Mouse (Mus musculus) CH12.LX (cell line): ENCODE measurements around the gene Eci1. TPM values are rescaled to one million over a fixed set of nuclear protein-coding genes. Genes with fewer than 3 reads are reported as not detected.

Source experiments
- DNase-seq: peaks from one replicate; pipeline ENCODE4 v3.0.0-alpha.2; 2013; ENCODE audit errors: extremely low read depth
- H3K27ac ChIP-seq: 2 replicates; pipeline ENCODE4 v1.5.1; 2012; ENCODE audit warnings: low read depth, mild to moderate bottlenecking, control low read depth, moderate library complexity; ENCODE audit not compliant: insufficient read depth
- H3K27me3 ChIP-seq: replicated peaks from 2 replicates; pipeline ENCODE3; 2012; ENCODE audit warnings: inconsistent platforms
- H3K36me3 ChIP-seq, 2 experiments: replicated peaks in 1 of 2; 2 replicates each; pipeline versions ENCODE3 to v1.6.1; 2012; ENCODE audit warnings: inconsistent platforms in 1 of 2, low read length in 1 of 2, mild to moderate bottlenecking in 1 of 2, mixed read lengths in 1 of 2, moderate library complexity in 1 of 2; ENCODE audit not compliant: control insufficient read depth in 1 of 2, insufficient read depth in 1 of 2
- H3K4me1 ChIP-seq, 2 experiments: 2 replicates each; pipeline ENCODE4 v1.6.1; 2012; ENCODE audit warnings: inconsistent platforms in 1 of 2, moderate library complexity in 1 of 2; ENCODE audit not compliant: insufficient read depth in 2 of 2, control insufficient read depth in 1 of 2
- H3K4me2 ChIP-seq: 2 replicates; pipeline ENCODE4 v1.6.1; 2012; ENCODE audit warnings: low read depth, mild to moderate bottlenecking, control low read depth; ENCODE audit not compliant: poor library complexity, insufficient read depth, severe bottlenecking
- H3K4me3 ChIP-seq, 3 experiments: fragments of 150-350 bp in 1 of 3; sonication (generic) in 1 of 3; replicated peaks in 1 of 3; 2 replicates each; pipeline versions ENCODE3 to v1.5.1; 2011 to 2012; ENCODE audit warnings: low read depth in 2 of 3, low read length in 2 of 3, mild to moderate bottlenecking in 2 of 3, moderate library complexity in 2 of 3, control low read depth in 1 of 3, improper control_type of control experiment in 1 of 3, inconsistent platforms in 1 of 3, mixed read lengths in 1 of 3; ENCODE audit not compliant: poor library complexity in 1 of 3
- H3K79me2 ChIP-seq: replicated peaks from 2 replicates; pipeline ENCODE4 v1.6.1; 2012; ENCODE audit warnings: mild to moderate bottlenecking, moderate library complexity; ENCODE audit not compliant: control insufficient read depth, poor library complexity, insufficient read depth, severe bottlenecking; ENCODE audit errors: extremely low read depth
- H3K9ac ChIP-seq: 2 replicates; pipeline ENCODE4 v1.6.1; 2012; ENCODE audit warnings: low read depth, mild to moderate bottlenecking, control low read depth, moderate library complexity; ENCODE audit not compliant: insufficient read depth
- H3K9me3 ChIP-seq: replicated peaks from 2 replicates; pipeline ENCODE3; 2012; ENCODE audit warnings: low read length, inconsistent platforms, mixed read lengths
- CHD2 ChIP-seq: IDR thresholded peaks from 2 replicates; pipeline ENCODE4 v1.6.1; 2011; ENCODE audit warnings: low read length, improper control_type of control experiment
- CTCF ChIP-seq, 2 experiments: IDR thresholded peaks in 1 of 2; conservative IDR thresholded peaks in 1 of 2; 2 replicates each; pipeline ENCODE4 v1.5.1; 2011 to 2012; ENCODE audit warnings: low read depth in 2 of 2, low read length in 2 of 2, improper control_type of control experiment in 1 of 2, inconsistent platforms in 1 of 2, mild to moderate bottlenecking in 1 of 2, moderate library complexity in 1 of 2
- E2F4 ChIP-seq: IDR thresholded peaks from 2 replicates; pipeline ENCODE4 v1.6.1; 2011; ENCODE audit warnings: low read depth, low read length, improper control_type of control experiment; ENCODE audit not compliant: insufficient replicate concordance
- HCFC1 ChIP-seq: IDR thresholded peaks from 2 replicates; pipeline ENCODE4 v1.6.1; 2012; ENCODE audit warnings: low read depth, mild to moderate bottlenecking, inconsistent platforms, low read length, improper control_type of control experiment
- IRF4 ChIP-seq: IDR thresholded peaks from 2 replicates; pipeline ENCODE4 v1.6.1; 2014; ENCODE audit warnings: low read depth, mild to moderate bottlenecking, inconsistent platforms, low read length, improper control_type of control experiment
- KAT2A ChIP-seq: IDR thresholded peaks from 2 replicates; pipeline ENCODE4 v1.6.1; 2012; ENCODE audit warnings: low read length, improper control_type of control experiment, inconsistent platforms; ENCODE audit not compliant: insufficient replicate concordance
- MAFK ChIP-seq: IDR thresholded peaks from 2 replicates; pipeline ENCODE4 v1.6.1; 2011; ENCODE audit warnings: low read length, improper control_type of control experiment; ENCODE audit not compliant: insufficient replicate concordance
- MAX ChIP-seq: IDR thresholded peaks from 2 replicates; pipeline ENCODE4 v1.6.1; 2011; ENCODE audit warnings: low read length, improper control_type of control experiment
- MXI1 ChIP-seq: IDR thresholded peaks from 2 replicates; pipeline ENCODE4 v1.6.1; 2011; ENCODE audit warnings: mild to moderate bottlenecking, low read depth, low read length, improper control_type of control experiment
- NELFE ChIP-seq: IDR thresholded peaks from 2 replicates; pipeline ENCODE4 v1.6.1; 2011; ENCODE audit warnings: low read depth, low read length, improper control_type of control experiment
- PAX5 ChIP-seq: IDR thresholded peaks from 2 replicates; pipeline ENCODE4 v1.6.1; 2012; ENCODE audit warnings: low read length, inconsistent platforms, mixed read lengths
- POLR2A ChIP-seq: IDR thresholded peaks from 2 replicates; pipeline ENCODE4 v1.6.1; 2011; ENCODE audit warnings: low read depth, mild to moderate bottlenecking, improper control_type of control experiment, low read length
- RAD21 ChIP-seq: IDR thresholded peaks from 2 replicates; pipeline ENCODE4 v1.6.1; 2011; ENCODE audit warnings: low read depth, mild to moderate bottlenecking, low read length, improper control_type of control experiment, moderate library complexity
- SIN3A ChIP-seq: IDR thresholded peaks from 2 replicates; pipeline ENCODE4 v1.6.1; 2012; ENCODE audit warnings: low read length, improper control_type of control experiment, inconsistent platforms
- SMC3 ChIP-seq: IDR thresholded peaks from 2 replicates; pipeline ENCODE4 v1.6.1; 2011; ENCODE audit warnings: low read depth, low read length, improper control_type of control experiment
- TBP ChIP-seq: conservative IDR thresholded peaks from 2 replicates; pipeline ENCODE4 v1.6.1; 2011; ENCODE audit warnings: low read depth, low read length, improper control_type of control experiment
- UBTF ChIP-seq: IDR thresholded peaks from 2 replicates; pipeline ENCODE4 v1.6.1; 2012; ENCODE audit warnings: low read depth, mild to moderate bottlenecking, inconsistent platforms, low read length, improper control_type of control experiment, moderate library complexity
- USF1 ChIP-seq: IDR thresholded peaks from 2 replicates; pipeline ENCODE4 v1.6.1; 2014; ENCODE audit warnings: low read depth, mild to moderate bottlenecking, inconsistent platforms, low read length, improper control_type of control experiment
- ZC3H11A ChIP-seq: IDR thresholded peaks from 2 replicates; pipeline ENCODE4 v1.6.1; 2012; ENCODE audit warnings: low read depth, mild to moderate bottlenecking, inconsistent platforms, low read length, improper control_type of control experiment
- dilution Hi-C: fragments of 300-500 bp; cut with MboI; formaldehyde crosslinking; loops from 2 replicates; pipeline ENCODE4 v1.14.3; 2020; ENCODE audit warnings: low sequenced_read_pairs; ENCODE audit not compliant: extremely low pct_unique_long_range_greater_than_20kb, extremely low pct_ligation_motif_present
- in situ Hi-C: fragments of 300-500 bp; cut with MboI; formaldehyde crosslinking; loops from 3 replicates; pipeline ENCODE4 v1.14.3; 2019; ENCODE audit warnings: low sequenced_read_pairs, low pct_ligation_motif_present, low pct_unique_long_range_greater_than_20kb, mixed read lengths
- polyA plus RNA-seq: library from polyadenylated mRNA; unstranded; fragments of >175 nt; gene quantifications from 2 replicates; pipeline ENCODE4 v1.2.1, GENCODE M21; 2012; ENCODE audit warnings: low read depth; ENCODE audit not compliant: insufficient read length
- total RNA-seq, 2 experiments: library from RNA; depleted of rRNA; stranded (reverse); fragments of 300-350 nt in 1 of 2; fragments of >200 nt in 1 of 2; gene quantifications; 2 replicates each; pipeline ENCODE4 v1.2.3; 2012 to 2014

The Eci1 gene
- total and polyA plus RNA-seq, 3 experiments: 70.1 to 122 (median 94.7) TPM

DNA sequence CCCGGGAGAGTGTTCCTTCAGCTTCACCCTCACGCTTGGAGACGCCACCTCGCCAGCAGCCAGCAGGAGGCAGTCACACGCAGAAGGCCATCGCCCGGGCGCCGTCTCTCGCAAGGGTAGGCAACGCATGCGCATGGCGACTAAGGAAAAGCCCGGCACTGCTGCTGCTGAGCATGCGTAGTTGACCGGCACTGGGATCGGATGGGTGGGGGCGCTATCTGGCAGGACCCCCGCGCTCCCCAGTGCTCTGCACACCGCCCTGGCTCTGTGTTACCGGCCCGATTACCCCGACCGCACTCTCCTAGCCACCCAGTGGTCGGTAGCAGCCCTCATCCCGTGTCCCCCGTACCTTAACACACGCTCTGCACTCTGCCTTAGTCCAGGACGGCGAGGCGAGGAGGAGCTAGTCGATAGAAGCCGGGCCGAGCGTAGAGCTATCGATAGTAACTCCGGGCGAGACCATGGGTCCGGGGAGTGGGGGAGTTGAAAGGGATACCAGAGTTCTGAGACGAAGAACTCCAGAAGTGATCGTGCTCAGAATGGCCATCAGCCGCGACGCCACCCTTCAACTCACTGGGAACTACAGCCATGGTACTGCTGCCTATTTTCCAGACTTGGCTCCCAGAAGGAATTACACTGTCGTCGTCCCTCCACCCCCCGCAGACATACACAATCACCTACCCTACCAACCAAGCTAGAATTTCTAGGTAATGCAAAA lies 52.4 kb downstream of the Eci1 start, which contains the start of gene Mlst8 (continued):
- TF ChIP-seq USF1: no peak
- 0 out of 2 replicates have a peak, but pooled peaks have one; percentile 27 for TF ChIP-seq IRF4
- no peak for TF ChIP-seq UBTF
- TF ChIP-seq RAD21: peak; percentile 61
- TF ChIP-seq POLR2A: peak; percentile 93
- TF ChIP-seq SIN3A: peak; percentile 57
- TF ChIP-seq HCFC1: peak; percentile 82
- no peak for TF ChIP-seq MAFK
- no peak for TF ChIP-seq MAX
- TF ChIP-seq, all 38 proteins: peak for 17

DNA sequence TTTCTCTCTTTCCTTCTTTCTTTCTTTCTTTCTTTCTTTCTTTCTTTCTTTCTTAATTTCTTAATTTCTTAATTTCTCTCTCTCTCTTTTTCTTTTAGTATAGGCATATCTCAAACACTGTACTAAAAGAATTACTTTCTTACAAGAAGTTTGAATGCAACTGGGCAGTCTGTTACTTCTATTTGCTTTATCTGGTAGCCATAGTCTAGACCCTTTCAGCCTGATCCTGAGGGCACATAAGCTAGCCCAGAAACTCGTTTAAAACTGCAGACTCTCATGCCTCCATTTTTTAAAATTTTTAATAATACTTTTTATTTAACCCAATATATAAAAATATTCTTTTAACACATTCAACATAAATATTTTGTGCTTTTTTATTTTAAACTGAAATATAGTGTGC lies 53.0 kb downstream of the Eci1 start:
- in situ Hi-C loops (loop anchor here (5.0 kb wide), 1 partner anchor 53 kb away; the partner anchor contains the start of gene Rab26), dilution Hi-C loops (no loop called here)
- H3K27me3 ChIP-seq: no peaks in the 10 kb centered on the region
- H3K4me1 ChIP-seq: peaks cover 7 to 21% of the 10 kb centered on the region in 2 experiments; a peak in 3 of 4 replicates
- H3K36me3 ChIP-seq: peaks cover 28 to 35% of the 10 kb centered on the region in 2 experiments
- H3K27ac ChIP-seq: no peak overlapping the region
- no peak for DNase-seq
- no peaks in the 10 kb centered on the region for H3K79me2 ChIP-seq
- no peaks in the 10 kb centered on the region for H3K9me3 ChIP-seq
- peak overlapping the region in 2 of 3 experiments; percentile 72 to 81 for H3K4me3 ChIP-seq
- no peak overlapping the region; the same call in 1 of the 2 replicates for H3K4me2 ChIP-seq
- peak overlapping the region; percentile 49; the same call in 1 of the 2 replicates for H3K9ac ChIP-seq
- TF ChIP-seq CHD2 (no peak), TBP (0 out of 2 replicates have a peak, but pooled peaks have one; percentile 4), ZC3H11A (no peak), KAT2A (no peak)
- TF ChIP-seq, all 38 proteins: peak for 1

DNA sequence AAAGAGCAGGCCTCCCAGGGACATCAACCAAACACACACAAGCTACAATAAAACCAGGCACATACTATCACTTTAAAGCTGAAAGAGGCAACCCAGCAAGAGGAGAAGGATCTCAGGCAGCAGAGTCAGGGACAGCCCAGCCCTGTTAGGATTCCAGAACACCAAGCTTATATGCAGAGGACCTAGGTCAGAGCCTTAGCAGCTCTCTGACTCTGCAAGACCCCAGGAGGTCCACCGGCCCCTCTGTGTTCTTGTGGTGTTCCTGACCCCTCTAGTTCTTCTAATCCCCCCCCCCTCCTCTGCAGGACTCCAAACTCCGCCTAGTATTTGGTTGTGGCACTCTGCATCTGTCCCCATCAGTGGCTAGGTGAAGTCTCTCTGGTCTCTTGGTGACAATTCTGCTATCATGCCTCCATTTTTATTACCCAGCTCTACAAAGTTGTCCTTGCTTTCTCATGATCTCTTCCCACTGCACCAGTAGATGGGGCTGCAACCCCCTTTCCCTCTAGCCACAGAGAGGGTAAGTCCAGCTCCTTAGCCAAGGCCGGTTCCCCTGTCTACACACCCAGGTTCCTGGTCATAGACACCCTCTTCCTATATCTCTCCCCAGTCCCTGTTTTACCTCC lies 53.9 kb downstream of the Eci1 start:
- Histone ChIP-seq H3K4me2 (no peak overlapping the region), H3K9ac (no peak overlapping the region), H3K27me3 (peaks cover 3% of the 10 kb centered on the region), H3K9me3 (no peaks in the 10 kb centered on the region), H3K4me1 (peaks cover 9 to 23% of the 10 kb centered on the region in 2 experiments; a peak in 3 of 4 replicates), H3K4me3 (no peak overlapping the region), H3K79me2 (no peaks in the 10 kb centered on the region), H3K27ac (no peak overlapping the region), H3K36me3 (peaks cover 20 to 26% of the 10 kb centered on the region in 2 experiments)
- DNase-seq: peak; percentile 43
- in situ Hi-C loops (no loop called here), dilution Hi-C loops (no loop called here)
- TF ChIP-seq MXI1: no peak
- no peak for TF ChIP-seq NELFE
- TF ChIP-seq IRF4: no peak
- TF ChIP-seq SMC3: peak; percentile 27
- peak; percentile 39 for TF ChIP-seq RAD21
- TF ChIP-seq PAX5: no peak
- TF ChIP-seq E2F4: no peak
- peak in 1 of 2 experiments; percentile 60; a peak in 2 of 4 replicates for TF ChIP-seq CTCF (conservative IDR thresholded peaks at IDR 0.05 in 1 of 2, IDR thresholded peaks at IDR 0.05 in 1 of 2; ENCODE audit: low read depth in 2 of 2, low read length in 2 of 2)
